Mouse (Mus musculus) embryonic facial prominence, embryonic 11.5 days (tissue): ENCODE results near the gene Zfp740. TPM values are rescaled to one million over a fixed set of nuclear protein-coding genes. Genes with fewer than 3 reads are reported as not detected.

Source experiments
- ATAC-seq: fragments of 200-750 bp; cut with Nextera tagmentation; replicated peaks from 2 replicates; pipeline ENCODE4 v1.8.0; 2017; ENCODE audit warnings: low read depth; ENCODE audit not compliant: insufficient number of reproducible peaks, low FRiP score, low TSS enrichment
- DNase-seq: peaks from one replicate; pipeline ENCODE4 v3.0.0-alpha.2; 2015; ENCODE audit warnings: low spot score
- H3K27ac ChIP-seq: fragments of 300-500 bp; sonication (generic); replicated peaks from 2 replicates; pipeline ENCODE4 v1.5.1; 2014; ENCODE audit warnings: mild to moderate bottlenecking, low read depth, low read length, control low read depth
- H3K27me3 ChIP-seq: fragments of 300-500 bp; sonication (generic); 2 replicates; pipeline ENCODE4 v1.6.1; 2014; ENCODE audit warnings: mild to moderate bottlenecking, low read length, moderate library complexity, mixed read lengths; ENCODE audit not compliant: control insufficient read depth, insufficient read depth
- H3K36me3 ChIP-seq: fragments of 300-500 bp; sonication (generic); replicated peaks from 2 replicates; pipeline ENCODE4 v1.6.1; 2014; ENCODE audit warnings: low read depth, mild to moderate bottlenecking, low read length, moderate library complexity, mixed read lengths; ENCODE audit not compliant: control insufficient read depth, insufficient read depth
- H3K4me1 ChIP-seq: fragments of 300-500 bp; sonication (generic); 2 replicates; pipeline ENCODE4 v1.6.1; 2014; ENCODE audit warnings: low read length, mixed read lengths; ENCODE audit not compliant: control insufficient read depth, insufficient read depth
- H3K4me2 ChIP-seq: fragments of 300-500 bp; sonication (generic); 2 replicates; pipeline ENCODE4 v1.6.1; 2014; ENCODE audit warnings: low read depth, mild to moderate bottlenecking, control low read depth, low read length, moderate library complexity
- H3K4me3 ChIP-seq: fragments of 300-500 bp; sonication (generic); 2 replicates; pipeline ENCODE4 v1.5.1; 2014; ENCODE audit warnings: low read depth, low read length, control low read depth
- H3K9ac ChIP-seq: fragments of 300-500 bp; sonication (generic); replicated peaks from 2 replicates; pipeline ENCODE4 v1.6.1; 2014; ENCODE audit warnings: mild to moderate bottlenecking, control low read depth, low read length
- H3K9me3 ChIP-seq: fragments of 300-500 bp; sonication (generic); replicated peaks from 2 replicates; pipeline ENCODE4 v1.6.1; 2016; ENCODE audit warnings: mild to moderate bottlenecking, low read length, inconsistent platforms, mixed read lengths; ENCODE audit not compliant: control insufficient read depth
- WGBS: fragments of 180-500 bp; shearing (Covaris S2); extraction: QIAGEN DNeasy Blood & Tissue Kit; methylation state at CpG from one replicate; pipeline ENCODE4 v1.1.7; 2014; 5-methylcytosine and 5-hydroxymethylcytosine counted together
- polyA plus RNA-seq: library from polyadenylated mRNA; unstranded; fragments of >200 nt; fragmentation: Nextera tagmentation; extraction: Ambion mirVana; gene quantifications from 2 replicates; pipeline ENCODE4 v1.2.1, GENCODE M21; 2014

The Zfp740 gene
- polyA plus RNA-seq, 1 experiment from 2014 or later: 68.1 TPM

DNA sequence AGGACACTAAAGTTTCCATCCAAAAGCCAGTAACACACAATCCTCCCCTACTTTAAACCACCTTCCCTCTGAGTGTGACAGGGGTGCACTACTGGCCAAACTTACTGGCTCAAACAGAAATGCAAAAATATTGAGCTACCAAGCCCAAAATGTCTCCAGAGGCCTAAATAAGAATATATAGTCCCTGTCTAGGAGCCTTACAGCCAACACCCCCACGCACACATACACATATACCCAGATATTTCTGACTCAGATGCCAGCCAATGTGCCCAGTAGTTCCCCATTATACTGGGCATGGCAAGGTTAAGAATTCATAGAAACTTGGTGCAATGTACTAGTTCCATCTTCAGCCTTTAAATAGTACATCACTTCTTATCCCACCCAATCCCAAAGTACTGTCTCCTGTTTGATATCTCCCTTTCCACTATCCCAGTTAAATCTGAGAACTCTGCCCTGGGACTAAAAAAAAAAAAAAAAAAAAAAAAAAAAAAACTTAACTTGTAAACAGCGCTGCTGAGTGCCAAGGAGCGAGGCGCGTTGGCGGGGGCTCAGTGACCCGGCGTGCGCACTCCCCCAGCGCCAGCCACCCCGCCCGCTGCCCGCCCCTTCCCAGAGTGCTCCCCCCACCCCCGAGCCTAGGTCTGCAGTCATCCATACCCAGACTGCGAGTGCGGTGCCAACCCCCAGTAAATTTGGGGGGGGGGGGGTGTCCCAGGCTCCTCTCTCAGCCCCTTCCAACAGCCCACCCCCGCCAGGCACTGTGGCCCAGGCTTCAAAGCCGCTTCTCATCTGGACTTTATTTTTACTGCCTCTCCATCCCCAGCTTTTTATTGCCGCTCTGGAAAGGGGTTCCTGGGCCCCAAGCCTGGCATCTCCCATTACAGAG is 41.5 kb downstream of the Zfp740 start:
- no peaks in the 10 kb centered on the region for H3K9me3 ChIP-seq
- 2% methylated on average over 18 of the region's 19 CpGs for WGBS
- no peaks in the 10 kb centered on the region for H3K27me3 ChIP-seq
- H3K4me2 ChIP-seq: peak overlapping the region; percentile 96
- H3K36me3 ChIP-seq: no peaks in the 10 kb centered on the region
- peak overlapping the region; percentile 63 for H3K4me3 ChIP-seq
- ATAC-seq (no peak), DNase-seq (peak; percentile 40)
- peak overlapping the region; percentile 99 for H3K27ac ChIP-seq
- H3K4me1 ChIP-seq: peaks cover 21% of the 10 kb centered on the region
- peak overlapping the region; percentile 74 for H3K9ac ChIP-seq

DNA sequence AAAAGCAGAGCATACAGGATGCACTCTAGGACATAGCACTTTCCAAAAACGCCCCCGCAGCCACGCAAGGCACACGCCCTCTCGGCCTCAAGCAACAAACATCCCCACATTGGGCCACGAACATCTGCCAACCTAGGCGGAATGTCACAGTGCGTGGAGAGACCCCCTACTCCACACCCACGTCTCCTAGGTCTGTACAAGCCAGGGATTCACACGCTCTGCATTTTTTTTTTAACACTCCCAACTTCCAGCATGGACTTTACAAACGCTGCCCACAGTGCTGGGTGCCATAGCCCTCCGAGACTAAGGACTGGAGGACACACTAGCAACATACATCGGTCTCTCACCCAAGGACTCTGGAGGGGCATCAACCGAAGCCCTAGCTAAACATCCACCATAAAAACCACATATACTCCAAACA is 42.4 kb downstream of the Zfp740 start:
- Histone ChIP-seq H3K9me3 (no peaks in the 10 kb centered on the region), H3K4me1 (peaks cover 25% of the 10 kb centered on the region), H3K9ac (peak overlapping the region; percentile 74), H3K4me2 (peak overlapping the region; percentile 96), H3K4me3 (peak overlapping the region; percentile 63), H3K27ac (peak overlapping the region; percentile 99), H3K27me3 (no peaks in the 10 kb centered on the region), H3K36me3 (no peaks in the 10 kb centered on the region)
- DNase-seq: no peak
- WGBS: 1% methylated on average over 14 of the region's 14 CpGs
- no peak for ATAC-seq

DNA sequence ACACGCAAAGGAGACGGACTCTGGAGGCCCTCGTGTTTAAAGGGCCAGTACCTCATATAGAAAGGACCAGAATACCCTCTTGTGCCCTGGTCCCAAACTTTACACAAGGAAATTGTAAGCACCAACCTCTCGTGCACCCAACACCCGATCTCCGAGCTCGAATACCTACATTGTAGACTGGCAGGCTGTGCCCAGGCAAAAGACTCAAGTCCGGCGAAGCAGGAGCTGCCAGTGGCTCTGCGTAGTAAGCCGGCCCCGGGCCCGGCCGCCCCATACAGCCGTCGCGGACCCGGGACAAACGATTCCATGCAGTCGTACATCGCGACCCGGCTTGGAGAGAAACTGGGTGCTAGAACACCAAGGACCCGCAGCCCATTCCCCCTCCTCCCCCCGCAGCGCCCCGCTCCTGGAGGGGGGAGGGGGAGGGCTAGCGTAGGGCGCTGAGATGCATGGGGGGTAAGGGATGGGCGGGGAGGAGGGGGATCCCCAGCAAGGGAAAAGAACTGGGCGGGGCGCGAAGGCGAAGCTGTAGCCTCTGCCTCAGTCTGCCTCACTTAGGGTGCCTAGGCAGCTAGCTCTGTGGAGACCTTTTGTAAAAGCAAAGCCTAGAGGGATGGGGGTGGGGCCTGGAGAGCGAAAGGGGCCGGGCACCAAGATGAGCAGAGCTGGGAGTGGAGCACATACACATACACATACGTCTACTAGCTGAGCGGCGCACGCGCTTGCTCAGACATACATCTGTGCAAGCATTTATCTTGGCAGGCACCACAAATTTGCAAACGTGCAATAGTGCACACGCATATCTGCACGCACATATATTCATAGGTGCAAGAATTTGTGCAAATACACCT is 43.1 kb downstream of the Zfp740 start:
- DNase-seq (peak; percentile 86), ATAC-seq (peak; percentile 60)
- Histone ChIP-seq H3K4me2 (peak overlapping the region; percentile 96), H3K4me1 (peaks cover 27% of the 10 kb centered on the region), H3K9me3 (no peaks in the 10 kb centered on the region), H3K27me3 (no peaks in the 10 kb centered on the region), H3K9ac (peak overlapping the region; percentile 74), H3K27ac (peak overlapping the region; percentile 99), H3K36me3 (no peaks in the 10 kb centered on the region), H3K4me3 (peak overlapping the region; percentile 63)
- under 1% methylated on average over 39 of the region's 44 CpGs for WGBS

DNA sequence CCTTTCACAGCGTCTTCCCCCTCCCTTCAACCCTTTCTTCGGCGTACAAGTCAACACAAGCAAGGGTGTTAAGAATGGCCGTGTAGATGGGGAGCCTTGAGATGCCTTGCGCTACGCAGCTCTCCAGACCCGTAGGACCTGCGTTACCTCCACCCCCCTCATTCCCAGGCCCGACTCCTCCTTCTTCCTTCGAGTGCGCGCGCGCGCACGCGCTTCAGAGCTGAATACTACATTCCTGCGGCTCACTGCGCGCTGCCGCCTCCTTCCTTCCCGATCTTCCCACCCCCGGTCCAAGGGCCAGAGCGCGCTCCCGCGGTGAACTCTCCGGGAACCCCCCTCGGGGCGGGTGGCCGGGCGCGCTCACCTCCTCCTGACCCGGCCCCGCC is 43.8 kb downstream of the Zfp740 start:
- peaks cover 30% of the 10 kb centered on the region for H3K4me1 ChIP-seq
- peak overlapping the region; percentile 99 for H3K27ac ChIP-seq
- no peaks in the 10 kb centered on the region for H3K36me3 ChIP-seq
- H3K9me3 ChIP-seq: no peaks in the 10 kb centered on the region
- peak overlapping the region; percentile 63 for H3K4me3 ChIP-seq
- peak overlapping the region; percentile 74 for H3K9ac ChIP-seq
- H3K4me2 ChIP-seq: peak overlapping the region; percentile 96
- ATAC-seq (peak; percentile 40; the same call in 1 of the 2 replicates), DNase-seq (peak; percentile 99)
- no peaks in the 10 kb centered on the region for H3K27me3 ChIP-seq
- 1% methylated on average over 34 of the region's 35 CpGs for WGBS

DNA sequence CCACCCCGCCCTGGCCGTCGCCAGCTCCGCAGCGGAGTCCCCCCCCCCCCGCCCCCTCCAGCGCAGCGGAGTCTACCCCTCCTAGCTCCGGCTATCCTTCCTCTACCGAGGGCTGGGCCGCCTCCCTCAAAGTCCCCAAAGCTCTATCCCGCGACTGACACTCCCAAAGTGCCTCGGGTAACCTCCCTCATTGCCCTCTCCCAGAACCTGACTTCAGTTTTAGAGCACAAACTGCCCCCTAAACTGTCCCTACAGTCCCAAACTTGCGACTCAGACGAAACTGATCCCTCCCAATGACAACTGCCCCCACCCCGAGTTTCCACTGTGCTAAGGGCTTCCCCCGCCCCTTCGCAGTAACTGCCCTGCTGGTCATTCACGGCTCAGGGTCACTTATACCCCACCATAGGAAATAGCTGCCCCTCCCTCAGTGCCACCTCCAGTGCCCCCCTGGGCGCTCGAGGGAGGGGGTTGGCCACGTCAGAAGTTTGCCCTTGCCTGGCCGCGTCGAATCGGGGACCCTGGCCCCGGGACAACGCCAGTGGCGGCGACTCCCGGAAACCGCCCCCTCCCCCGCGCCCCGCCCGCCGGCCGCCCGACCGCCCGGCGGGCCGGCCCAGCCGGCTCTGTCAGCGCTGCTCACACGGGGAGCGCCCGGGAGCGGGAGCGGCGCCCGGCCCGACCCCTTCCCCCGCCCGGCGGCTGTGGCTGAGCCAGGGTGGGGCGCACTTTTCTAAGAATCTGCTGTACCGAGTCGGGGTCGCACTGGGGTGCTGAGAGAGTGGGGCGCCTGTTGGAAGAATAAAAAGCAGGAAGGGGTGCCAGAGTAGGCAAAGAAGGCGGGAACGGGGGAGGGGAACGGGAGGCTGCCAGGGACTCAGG is 44.4 kb downstream of the Zfp740 start:
- H3K4me1 ChIP-seq: peaks cover 32% of the 10 kb centered on the region
- peak overlapping the region; percentile 74 for H3K9ac ChIP-seq
- no peaks in the 10 kb centered on the region for H3K27me3 ChIP-seq
- ATAC-seq (peak; percentile 25; the same call in 1 of the 2 replicates), DNase-seq (peak; percentile 78)
- under 1% methylated on average over 53 of the region's 65 CpGs for WGBS
- H3K4me2 ChIP-seq: peak overlapping the region; percentile 96
- H3K4me3 ChIP-seq: peak overlapping the region; percentile 63
- no peaks in the 10 kb centered on the region for H3K9me3 ChIP-seq
- no peaks in the 10 kb centered on the region; the same call in 1 of the 2 replicates for H3K36me3 ChIP-seq
- peak overlapping the region; percentile 99 for H3K27ac ChIP-seq

DNA sequence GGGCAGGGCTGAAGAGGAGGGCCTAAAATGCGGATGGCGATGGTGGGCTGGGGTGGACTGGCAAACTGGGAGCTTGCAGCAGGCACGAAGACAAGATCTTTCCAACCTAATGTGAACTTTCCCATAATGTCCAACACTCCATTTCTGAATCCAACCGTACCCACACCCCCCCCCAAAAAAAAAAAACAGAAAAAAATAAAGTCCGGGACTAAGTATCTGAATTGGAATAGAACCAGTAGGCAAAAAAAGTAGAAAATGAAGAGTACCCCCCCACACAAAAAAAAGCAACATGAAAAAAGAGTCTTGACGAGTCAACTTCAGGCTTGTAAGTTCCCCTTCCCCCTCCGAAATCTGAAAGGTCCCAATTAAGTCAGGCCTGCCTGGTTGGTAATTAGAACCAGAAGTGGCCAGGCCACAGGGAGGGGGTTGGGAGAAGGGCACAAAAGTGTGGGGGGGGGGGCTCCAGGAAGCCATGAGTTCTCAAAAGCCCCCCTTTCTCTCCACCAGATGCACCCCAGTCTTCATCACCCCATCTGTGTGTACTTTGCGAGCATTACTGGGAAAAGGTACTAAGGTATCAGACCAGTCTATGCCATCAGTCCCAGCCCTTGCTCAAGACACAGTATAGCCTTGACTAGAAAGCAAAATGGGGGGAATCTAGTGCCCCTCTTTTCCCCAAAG is 45.2 kb downstream of the Zfp740 start:
- Histone ChIP-seq H3K9ac (peak overlapping the region; percentile 74), H3K36me3 (no peaks in the 10 kb centered on the region; the same call in 1 of the 2 replicates), H3K27ac (peak overlapping the region; percentile 99), H3K9me3 (no peaks in the 10 kb centered on the region), H3K4me2 (peak overlapping the region; percentile 96), H3K4me1 (peaks cover 27% of the 10 kb centered on the region), H3K27me3 (no peaks in the 10 kb centered on the region), H3K4me3 (peak overlapping the region; percentile 63)
- 4% methylated on average over 8 of the region's 8 CpGs for WGBS
- ATAC-seq (peak; percentile 24; the same call in 1 of the 2 replicates), DNase-seq (peak; percentile 89)

DNA sequence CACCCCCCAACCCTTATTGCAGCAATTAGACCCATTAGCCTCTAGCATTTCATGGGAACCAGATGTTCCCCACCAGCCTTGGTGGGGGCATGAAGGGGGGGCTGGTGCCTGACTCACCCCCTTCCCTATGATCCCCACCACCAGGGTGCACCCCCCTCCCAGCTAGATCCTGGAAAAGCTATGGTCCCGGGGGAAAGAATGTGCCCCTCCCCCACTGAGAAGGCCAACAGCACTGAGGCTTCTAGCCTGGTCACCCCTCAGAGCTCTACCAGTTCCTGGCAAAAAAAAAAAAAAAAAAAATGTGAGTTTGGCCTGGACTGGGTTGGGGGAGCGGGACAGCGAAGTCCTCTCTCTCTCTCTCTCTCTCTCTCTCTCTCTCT is 45.8 kb downstream of the Zfp740 start:
- H3K9ac ChIP-seq: peak overlapping the region; percentile 38
- DNase-seq (peak; percentile 89), ATAC-seq (peak; percentile 15; the same call in 1 of the 2 replicates)
- H3K4me1 ChIP-seq: peaks cover 22% of the 10 kb centered on the region
- 0% methylated on average over 3 of the region's 3 CpGs for WGBS
- no peaks in the 10 kb centered on the region for H3K27me3 ChIP-seq
- H3K27ac ChIP-seq: peak overlapping the region; percentile 99
- H3K4me3 ChIP-seq: peak overlapping the region; percentile 26
- no peaks in the 10 kb centered on the region for H3K9me3 ChIP-seq
- H3K36me3 ChIP-seq: no peaks in the 10 kb centered on the region; the same call in 1 of the 2 replicates
- H3K4me2 ChIP-seq: peak overlapping the region; percentile 96
